Mouse (Mus musculus) heart, adult 2 months (tissue): Measurements from ENCODE around the gene Tbc1d9. TPM values are rescaled to one million over a fixed set of nuclear protein-coding genes. Genes with fewer than 3 reads are reported as not detected.

Source experiments
- DNase-seq, 2 experiments: peaks; one replicate each; pipeline ENCODE4 v3.0.0; 2021
- H3K27ac ChIP-seq: fragments of 200-600 bp; 2 replicates; pipeline ENCODE4 v1.8.1; 2022
- H3K27me3 ChIP-seq: fragments of 200-500 bp; 2 replicates; pipeline ENCODE4 v1.6.1; 2012; ENCODE audit warnings: mild to moderate bottlenecking, low read length, inconsistent platforms, mixed read lengths; ENCODE audit not compliant: control insufficient read depth, insufficient read depth
- H3K36me3 ChIP-seq: fragments of 200-500 bp; 2 replicates; pipeline ENCODE4 v1.6.1; 2012; ENCODE audit warnings: low read length, inconsistent platforms; ENCODE audit not compliant: control insufficient read depth, insufficient read depth
- H3K4me1 ChIP-seq: fragments of 200-500 bp; 2 replicates; pipeline ENCODE4 v1.6.1; 2011; ENCODE audit warnings: low read length; ENCODE audit not compliant: control insufficient read depth, insufficient read depth
- H3K4me3 ChIP-seq: fragments of 200-600 bp; 2 replicates; pipeline ENCODE4 v1.8.1; 2022
- H3K79me2 ChIP-seq: fragments of 200-500 bp; replicated peaks from 2 replicates; pipeline ENCODE4 v1.6.1; 2012; ENCODE audit warnings: mild to moderate bottlenecking, inconsistent platforms, low read length, moderate library complexity, mixed read lengths; ENCODE audit not compliant: control insufficient read depth, insufficient read depth
- H3K9ac ChIP-seq: fragments of 200-500 bp; 2 replicates; pipeline ENCODE4 v1.6.1; 2012; ENCODE audit warnings: low read depth, mild to moderate bottlenecking, control low read depth, inconsistent platforms, low read length, mixed read lengths
- CTCF ChIP-seq: fragments of 200-600 bp; IDR thresholded peaks from 2 replicates; pipeline ENCODE4 v1.8.1; 2022; ENCODE audit warnings: antibody characterized with exemption, mild to moderate bottlenecking, moderate library complexity
- EP300 ChIP-seq: fragments of 200-500 bp; IDR thresholded peaks from 2 replicates; pipeline ENCODE4 v1.6.1; 2011; ENCODE audit warnings: low read depth, low read length, control low read depth; ENCODE audit not compliant: insufficient read depth
- POLR2A ChIP-seq: fragments of 200-500 bp; IDR thresholded peaks from 2 replicates; pipeline ENCODE4 v1.6.1; 2011; ENCODE audit warnings: mild to moderate bottlenecking, low read depth, low read length, control low read depth; ENCODE audit not compliant: insufficient read depth
- WGBS: fragments of 180-500 bp; shearing (Covaris S2); methylation state at CpG from one replicate; pipeline ENCODE4 v1.1.7; 2018; 5-methylcytosine and 5-hydroxymethylcytosine counted together
- intact Hi-C: fragments of 180-260 bp; cut with DNase I; formaldehyde crosslinking; loops from one replicate; pipeline ENCODE4 v1.15.1; 2025
- polyA plus RNA-seq: library from polyadenylated mRNA; depleted of rRNA; stranded (reverse); fragments of >200 nt; gene quantifications from 2 replicates; pipeline ENCODE4 v1.2.3, GENCODE M21; 2012
- total RNA-seq, 2 experiments: library from RNA; stranded (reverse); gene quantifications; 2 replicates each; pipeline ENCODE4 v1.2.3; 2021

The Tbc1d9 gene
- total and polyA plus RNA-seq, 3 experiments, result 2.3 to 2.6 (median 2.4) TPM

DNA sequence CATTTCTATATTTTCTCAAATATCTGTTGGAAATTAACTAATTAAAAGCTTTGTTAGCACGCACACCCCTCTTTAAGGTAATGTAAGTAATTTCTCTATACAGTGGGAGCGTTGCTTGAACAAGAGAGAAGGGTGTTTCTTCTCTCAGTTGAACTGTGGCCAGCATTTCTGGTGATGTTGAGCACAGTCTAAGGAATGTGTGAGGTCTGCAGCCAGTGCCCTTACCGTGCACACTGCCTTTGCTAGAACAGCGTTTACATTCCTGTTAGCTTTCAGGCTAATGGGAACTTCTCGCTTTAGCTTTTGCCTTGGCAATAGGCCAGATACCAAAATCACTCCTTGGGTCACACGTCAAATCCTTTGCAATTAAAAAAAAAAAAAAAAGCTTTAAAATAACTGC is 21.2 kb downstream of the Tbc1d9 start:
- Histone ChIP-seq H3K4me1 (no peaks in the 10 kb centered on the region), H3K9ac (no peak overlapping the region), H3K36me3 (no peaks in the 10 kb centered on the region), H3K79me2 (no peaks in the 10 kb centered on the region), H3K27me3 (no peaks in the 10 kb centered on the region), H3K4me3 (no peak overlapping the region), H3K27ac (no peak overlapping the region)
- intact Hi-C loops, result no loop called here
- 51% methylated on average over 6 of the region's 6 CpGs for WGBS
- TF ChIP-seq EP300 (no peak), CTCF (no peak), POLR2A (no peak)
- no peak for DNase-seq

- TF ChIP-seq POLR2A (no peak), EP300 (no peak), CTCF (no peak)
- WGBS, result 91% methylated on average over 10 of the region's 10 CpGs
These were observed 22.3 kb downstream of the Tbc1d9 start for GRCm38 (mm10) chr8:83187363-83187962.

DNA sequence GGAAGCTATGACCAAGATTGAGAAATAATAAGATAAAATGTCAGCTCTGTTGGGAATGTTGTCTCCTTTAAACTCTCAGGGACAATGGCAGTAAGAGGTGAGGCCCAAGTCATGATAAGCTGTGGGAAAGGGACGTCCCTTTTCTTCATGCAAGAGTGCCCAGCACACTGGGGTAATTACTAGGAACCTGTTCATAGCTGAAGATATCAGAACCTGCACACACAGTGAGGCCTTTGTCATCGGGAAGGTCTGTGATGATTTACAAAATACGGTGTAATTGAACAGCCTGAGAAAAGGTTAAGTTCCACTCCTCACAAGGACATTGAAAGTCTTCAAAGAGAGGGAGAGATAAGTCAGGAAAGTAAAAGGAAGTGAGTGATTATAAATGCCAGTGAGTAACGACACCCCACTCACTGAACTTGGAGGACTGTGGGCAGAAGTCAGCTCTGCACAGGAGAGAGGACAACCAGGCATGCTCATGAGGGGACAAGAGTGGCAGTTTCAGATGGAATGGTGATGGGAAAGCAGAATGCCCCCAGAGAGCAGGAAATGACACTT is 24.5 kb downstream of the Tbc1d9 start:
- intact Hi-C loops, result no loop called here
- Histone ChIP-seq H3K79me2 (no peaks in the 10 kb centered on the region), H3K36me3 (no peaks in the 10 kb centered on the region)

More at GRCm38 (mm10) chr8:83187363-83187962, 22.3 kb downstream of the Tbc1d9 start:
- Histone ChIP-seq H3K79me2 (no peaks in the 10 kb centered on the region), H3K4me1 (no peaks in the 10 kb centered on the region), H3K9ac (no peak overlapping the region), H3K4me3 (no peak overlapping the region), H3K27ac (no peak overlapping the region), H3K27me3 (no peaks in the 10 kb centered on the region), H3K36me3 (no peaks in the 10 kb centered on the region)
- no peak for DNase-seq
- intact Hi-C loops, result no loop called here

GRCm38 (mm10) chr8:83196088-83196487 is 30.9 kb downstream of the Tbc1d9 start:
- no peak overlapping the region for H3K9ac ChIP-seq
- WGBS, result 86% methylated on average over 6 of the region's 6 CpGs
- intact Hi-C loops, result no loop called here
- H3K79me2 ChIP-seq, result no peaks in the 10 kb centered on the region
- H3K36me3 ChIP-seq, result no peaks in the 10 kb centered on the region
- no peak overlapping the region for H3K4me3 ChIP-seq
- TF ChIP-seq CTCF, result no peak
- no peak for TF ChIP-seq EP300
- TF ChIP-seq POLR2A, result no peak
- peaks cover 6% of the 10 kb centered on the region for H3K4me1 ChIP-seq
- no peaks in the 10 kb centered on the region for H3K27me3 ChIP-seq
- no peak for DNase-seq
- H3K27ac ChIP-seq, result no peak overlapping the region

More for the DNA sequence above, 24.5 kb downstream of the Tbc1d9 start:
- DNase-seq, result no peak
- Histone ChIP-seq H3K4me1 (no peaks in the 10 kb centered on the region), H3K27me3 (no peaks in the 10 kb centered on the region), H3K27ac (no peak overlapping the region), H3K4me3 (no peak overlapping the region), H3K9ac (no peak overlapping the region)
- WGBS, result 70% methylated on average over 4 of the region's 4 CpGs
- TF ChIP-seq CTCF (no peak), POLR2A (no peak), EP300 (no peak)

- no peak for TF ChIP-seq POLR2A
- TF ChIP-seq EP300, result no peak
- no peak for TF ChIP-seq CTCF
- Histone ChIP-seq H3K27ac (no peak overlapping the region), H3K27me3 (no peaks in the 10 kb centered on the region), H3K79me2 (no peaks in the 10 kb centered on the region), H3K9ac (no peak overlapping the region), H3K4me1 (peaks cover 9% of the 10 kb centered on the region), H3K4me3 (no peak overlapping the region), H3K36me3 (no peaks in the 10 kb centered on the region)
- intact Hi-C loops, result no loop called here
- WGBS, result 75% methylated on average over 8 of the region's 8 CpGs
- no peak for DNase-seq
These were observed 34.6 kb downstream of the Tbc1d9 start for GRCm38 (mm10) chr8:83199715-83200114.

- intact Hi-C loops, result no loop called here
- peak overlapping the region; percentile 44; the same call in 1 of the 2 replicates for H3K9ac ChIP-seq
- DNase-seq, result peak; percentile 28 to 54
- peak overlapping the region; percentile 31 for H3K27ac ChIP-seq
- 37% methylated on average over 16 of the region's 16 CpGs for WGBS
- peaks cover 9% of the 10 kb centered on the region for H3K4me1 ChIP-seq
- peak overlapping the region; percentile 4; the same call in 1 of the 2 replicates for H3K4me3 ChIP-seq
- no peaks in the 10 kb centered on the region for H3K36me3 ChIP-seq
- no peaks in the 10 kb centered on the region for H3K79me2 ChIP-seq
- TF ChIP-seq CTCF (no peak), EP300 (no peak), POLR2A (no peak)
- no peaks in the 10 kb centered on the region for H3K27me3 ChIP-seq
These were observed 35.3 kb downstream of the Tbc1d9 start for GRCm38 (mm10) chr8:83200191-83201177.
